Mouse (Mus musculus) hindbrain, embryonic 12.5 days (tissue): ENCODE data around the gene Lca5l. TPM values are rescaled to one million over a fixed set of nuclear protein-coding genes. Genes with fewer than 3 reads are reported as not detected.
"Not testable (repeated sequence)": the region's sequence is repeated elsewhere in the genome, so short reads cannot be mapped to it uniquely, and the experiment has no call there.

ENCODE experiments used
- ATAC-seq: fragments of 200-750 bp; cut with Nextera tagmentation; 2 replicates; pipeline ENCODE4 v1.8.0; 2017; ENCODE audit warnings: moderate TSS enrichment; ENCODE audit not compliant: low FRiP score
- H3K27ac ChIP-seq: fragments of 300-500 bp; sonication (generic); 2 replicates; pipeline ENCODE4 v1.5.1; 2016; ENCODE audit warnings: mild to moderate bottlenecking
- H3K27me3 ChIP-seq: fragments of 300-500 bp; sonication (generic); 2 replicates; pipeline ENCODE4 v1.6.1; 2016; ENCODE audit warnings: mild to moderate bottlenecking
- H3K36me3 ChIP-seq: fragments of 300-500 bp; sonication (generic); 2 replicates; pipeline ENCODE4 v1.6.1; 2016; ENCODE audit warnings: mild to moderate bottlenecking
- H3K4me1 ChIP-seq: fragments of 300-500 bp; sonication (generic); 2 replicates; pipeline ENCODE4 v1.6.1; 2016
- H3K4me2 ChIP-seq: fragments of 300-500 bp; sonication (generic); replicated peaks from 2 replicates; pipeline ENCODE4 v1.6.1; 2016; ENCODE audit warnings: mild to moderate bottlenecking
- H3K4me3 ChIP-seq: fragments of 300-500 bp; sonication (generic); 2 replicates; pipeline ENCODE4 v1.5.1; 2016; ENCODE audit warnings: mild to moderate bottlenecking
- H3K9ac ChIP-seq: fragments of 300-500 bp; sonication (generic); 2 replicates; pipeline ENCODE4 v1.6.1; 2016; ENCODE audit warnings: mild to moderate bottlenecking, moderate library complexity
- H3K9me3 ChIP-seq: fragments of 300-500 bp; sonication (generic); replicated peaks from 2 replicates; pipeline ENCODE4 v1.6.1; 2016; ENCODE audit warnings: mild to moderate bottlenecking
- WGBS: fragments of 180-500 bp; shearing (Covaris S2); methylation state at CpG from one replicate; pipeline ENCODE4 v1.1.7; 2016; 5-methylcytosine and 5-hydroxymethylcytosine counted together
- polyA plus RNA-seq: library from polyadenylated mRNA; unstranded; fragments of >200 nt; fragmentation: Nextera tagmentation; extraction: Ambion mirVana; gene quantifications from 2 replicates; pipeline ENCODE4 v1.2.1, GENCODE M21; 2016

Gene Lca5l
- polyA plus RNA-seq, 1 experiment from 2014 or later = 1.6 TPM

GRCm38 (mm10) chr16:96145110-96145800, 46.8 kb downstream of the Lca5l start, which contains the start of gene Wrb:
Gene Wrb, plus strand, starts transcription at chr16:96145407.
- peaks cover 12% of the 10 kb centered on the region for H3K4me1 ChIP-seq
- ATAC-seq = peak; percentile 96
- no peaks in the 10 kb centered on the region for H3K36me3 ChIP-seq
- peak within 1 kb of the TSS; percentile 71 for H3K9ac ChIP-seq
- H3K4me2 ChIP-seq = peak within 1 kb of the TSS; percentile 75
- WGBS = under 1% methylated on average over 68 of the region's 68 CpGs
- H3K4me3 ChIP-seq = peak within 1 kb of the TSS; percentile 72
- H3K27me3 ChIP-seq = peaks cover 4% of the 10 kb centered on the region; the same call in 1 of the 2 replicates
- peak within 1 kb of the TSS; percentile 58 for H3K27ac ChIP-seq
- no peaks in the 10 kb centered on the region for H3K9me3 ChIP-seq

- Histone ChIP-seq H3K4me1 (peaks cover 12% of the 10 kb centered on the region), H3K4me2 (0 out of 2 replicates have a peak overlapping the region, but pooled peaks have one; percentile 75), H3K4me3 (0 out of 2 replicates have a peak overlapping the region, but pooled peaks have one; percentile 72)
- peak; percentile 53 for ATAC-seq
- H3K36me3 ChIP-seq, H3K9me3 ChIP-seq, H3K27me3 ChIP-seq, H3K9ac ChIP-seq, H3K27ac ChIP-seq: not testable (repeated sequence)
- 31% methylated on average over 6 of the region's 6 CpGs for WGBS
Measured at GRCm38 (mm10) chr16:96144748-96145109, 47.3 kb downstream of the Lca5l start.

GRCm38 (mm10) chr16:96128466-96128865, 63.6 kb downstream of the Lca5l start:
- H3K9me3 ChIP-seq = no peaks in the 10 kb centered on the region
- peaks cover 22% of the 10 kb centered on the region for H3K36me3 ChIP-seq
- ATAC-seq = no peak
- WGBS = 4% methylated on average over 9 of the region's 9 CpGs
- H3K4me1 ChIP-seq = peaks cover 24% of the 10 kb centered on the region
- H3K27me3 ChIP-seq = no peaks in the 10 kb centered on the region
- peak overlapping the region; percentile 76 for H3K9ac ChIP-seq
- peak overlapping the region; percentile 99 for H3K27ac ChIP-seq
- H3K4me2 ChIP-seq = peak overlapping the region; percentile 59
- H3K4me3 ChIP-seq = peak overlapping the region; percentile 91

GRCm38 (mm10) chr16:96127657-96128344, 64.3 kb downstream of the Lca5l start, which contains the start of gene Hmgn1:
Gene Hmgn1, minus strand, starts transcription at chr16:96127729.
- Histone ChIP-seq H3K9me3 (no peaks in the 10 kb centered on the region), H3K36me3 (peaks cover 28% of the 10 kb centered on the region), H3K9ac (peak within 1 kb of the TSS; percentile 98), H3K4me1 (peaks cover 24% of the 10 kb centered on the region), H3K27ac (peak within 1 kb of the TSS; percentile 99), H3K4me3 (peak within 1 kb of the TSS; percentile 91), H3K27me3 (no peaks in the 10 kb centered on the region), H3K4me2 (peak within 1 kb of the TSS; percentile 84)
- WGBS = under 1% methylated on average over 66 of the region's 72 CpGs
- peak; percentile 99 for ATAC-seq

GRCm38 (mm10) chr16:96127288-96127656, 64.8 kb downstream of the Lca5l start:
- Histone ChIP-seq H3K4me3 (peak overlapping the region; percentile 91), H3K36me3 (peaks cover 33% of the 10 kb centered on the region), H3K27me3 (no peaks in the 10 kb centered on the region), H3K27ac (peak overlapping the region; percentile 99), H3K9me3 (no peaks in the 10 kb centered on the region), H3K4me2 (peak overlapping the region; percentile 84), H3K9ac (peak overlapping the region; percentile 98), H3K4me1 (peaks cover 24% of the 10 kb centered on the region)
- ATAC-seq = peak; percentile 78
- 1% methylated on average over 52 of the region's 52 CpGs for WGBS

- peaks cover 36% of the 10 kb centered on the region for H3K36me3 ChIP-seq
- WGBS = 6% methylated on average over 19 of the region's 19 CpGs
- H3K27me3 ChIP-seq = no peaks in the 10 kb centered on the region
- peak overlapping the region; percentile 91 for H3K4me3 ChIP-seq
- peak overlapping the region; percentile 84 for H3K4me2 ChIP-seq
- no peak for ATAC-seq
- peak overlapping the region; percentile 98 for H3K9ac ChIP-seq
- H3K27ac ChIP-seq = peak overlapping the region; percentile 99
- H3K4me1 ChIP-seq = peaks cover 24% of the 10 kb centered on the region
- H3K9me3 ChIP-seq = no peaks in the 10 kb centered on the region
Measured at GRCm38 (mm10) chr16:96126684-96127171, 65.3 kb downstream of the Lca5l start.

GRCm38 (mm10) chr16:96120022-96120623, 71.9 kb downstream of the Lca5l start:
- 74% methylated on average over 4 of the region's 4 CpGs for WGBS

GRCm38 (mm10) chr16:96114729-96115128, 77.3 kb downstream of the Lca5l start:
- no peaks in the 10 kb centered on the region for H3K4me1 ChIP-seq
- H3K9me3 ChIP-seq = no peaks in the 10 kb centered on the region
- no peaks in the 10 kb centered on the region for H3K27me3 ChIP-seq
- no peak for ATAC-seq
- WGBS = 52% methylated on average over 4 of the region's 4 CpGs
- H3K27ac ChIP-seq = no peak overlapping the region
- peaks cover 10% of the 10 kb centered on the region; the same call in 1 of the 2 replicates for H3K36me3 ChIP-seq
- no peak overlapping the region for H3K4me2 ChIP-seq
- no peak overlapping the region for H3K4me3 ChIP-seq
- H3K9ac ChIP-seq = no peak overlapping the region

More at GRCm38 (mm10) chr16:96120022-96120623, 71.9 kb downstream of the Lca5l start:
- ATAC-seq = no peak
- no peak overlapping the region for H3K27ac ChIP-seq
- H3K9me3 ChIP-seq = no peaks in the 10 kb centered on the region
- peaks cover 56% of the 10 kb centered on the region for H3K36me3 ChIP-seq
- H3K4me3 ChIP-seq = no peak overlapping the region
- H3K4me1 ChIP-seq = peaks cover 5% of the 10 kb centered on the region
- no peaks in the 10 kb centered on the region for H3K27me3 ChIP-seq
- H3K4me2 ChIP-seq = no peak overlapping the region
- no peak overlapping the region for H3K9ac ChIP-seq

- Histone ChIP-seq H3K4me2 (no peak overlapping the region), H3K36me3 (no peaks in the 10 kb centered on the region), H3K9me3 (no peaks in the 10 kb centered on the region), H3K4me3 (no peak overlapping the region), H3K27me3 (no peaks in the 10 kb centered on the region), H3K4me1 (no peaks in the 10 kb centered on the region), H3K27ac (no peak overlapping the region), H3K9ac (no peak overlapping the region)
- no peak for ATAC-seq
- 47% methylated on average over 2 of the region's 2 CpGs for WGBS
Measured at GRCm38 (mm10) chr16:96112769-96113168, 79.3 kb downstream of the Lca5l start.

- Histone ChIP-seq H3K4me3 (no peak overlapping the region), H3K27ac (no peak overlapping the region), H3K36me3 (no peaks in the 10 kb centered on the region), H3K4me2 (no peak overlapping the region), H3K27me3 (no peaks in the 10 kb centered on the region), H3K9ac (no peak overlapping the region), H3K9me3 (no peaks in the 10 kb centered on the region), H3K4me1 (no peaks in the 10 kb centered on the region)
- WGBS = 87% methylated on average over 5 of the region's 5 CpGs
- no peak for ATAC-seq
Measured at GRCm38 (mm10) chr16:96110655-96111345, 81.3 kb downstream of the Lca5l start.

GRCm38 (mm10) chr16:96109673-96110072, 82.4 kb downstream of the Lca5l start:
- H3K9ac ChIP-seq = no peak overlapping the region
- H3K9me3 ChIP-seq = no peaks in the 10 kb centered on the region
- no peaks in the 10 kb centered on the region for H3K36me3 ChIP-seq
- 63% methylated on average over 4 of the region's 4 CpGs for WGBS
- no peaks in the 10 kb centered on the region for H3K27me3 ChIP-seq
- no peaks in the 10 kb centered on the region for H3K4me1 ChIP-seq
- no peak overlapping the region for H3K4me3 ChIP-seq
- ATAC-seq = no peak
- no peak overlapping the region for H3K4me2 ChIP-seq
- no peak overlapping the region for H3K27ac ChIP-seq
